Mouse (Mus musculus) kidney, postnatal 25 days (tissue): ENCODE results near the gene Focad.

Experiments
- DNase-seq, 2 experiments: peaks; one replicate each; pipeline ENCODE4 v3.0.0; 2021; ENCODE audit warnings: mixed read lengths in 2 of 2

The Focad gene

GRCm38 (mm10) chr4:88213895-88214294 is 119.5 kb downstream of the Focad start:
- DNase-seq = no peak

- no peak for DNase-seq
Observed at GRCm38 (mm10) chr4:88218286-88218685, 123.9 kb downstream of the Focad start.

DNA sequence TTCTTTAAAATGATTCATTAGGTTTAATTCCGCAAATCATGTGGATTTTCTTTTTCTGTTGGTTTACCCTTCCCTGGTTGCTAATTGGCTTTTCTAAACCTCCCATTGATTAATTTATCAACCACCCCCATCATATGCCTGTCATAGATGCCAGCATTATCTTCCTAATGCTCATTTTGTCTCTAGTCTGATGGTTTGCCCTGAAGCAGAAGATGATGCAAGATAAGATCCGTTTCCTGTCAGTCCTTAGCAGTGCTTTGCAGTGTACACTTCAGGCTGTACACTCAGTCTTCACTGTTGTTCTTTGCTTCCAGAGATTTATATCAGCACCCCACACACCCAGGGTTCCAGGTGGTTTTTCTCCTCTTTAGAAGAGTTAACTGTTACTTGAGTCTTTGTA is 124.4 kb downstream of the Focad start:
- DNase-seq = no peak

GRCm38 (mm10) chr4:88231375-88231774 is 136.9 kb downstream of the Focad start:
- no peak for DNase-seq

DNA sequence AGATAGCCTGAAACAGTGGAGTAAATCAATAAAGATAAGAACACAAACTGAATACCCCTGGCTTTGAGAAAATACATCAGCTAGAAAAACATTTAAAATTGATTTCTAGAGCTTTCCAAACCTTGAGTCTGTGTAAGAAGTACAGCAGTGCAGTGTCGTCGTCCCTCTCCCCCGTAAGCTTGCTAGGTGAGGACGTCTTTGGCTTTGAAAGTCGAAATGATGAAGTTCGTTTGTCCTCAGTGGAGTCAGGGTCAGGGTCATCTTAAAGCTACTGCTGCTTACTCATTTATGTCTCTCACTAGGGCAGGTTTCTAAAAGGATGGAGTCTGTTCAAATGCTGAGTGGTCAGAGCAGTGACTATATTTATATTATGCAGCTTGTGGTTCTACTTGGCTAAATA is 141.5 kb downstream of the Focad start:
- DNase-seq = no peak

- DNase-seq = no peak
Observed at GRCm38 (mm10) chr4:88236926-88237756, 142.7 kb downstream of the Focad start.

- no peak for DNase-seq
Observed at GRCm38 (mm10) chr4:88238351-88238750, 143.9 kb downstream of the Focad start.

GRCm38 (mm10) chr4:88243834-88244233 is 149.4 kb downstream of the Focad start:
- no peak for DNase-seq

DNA sequence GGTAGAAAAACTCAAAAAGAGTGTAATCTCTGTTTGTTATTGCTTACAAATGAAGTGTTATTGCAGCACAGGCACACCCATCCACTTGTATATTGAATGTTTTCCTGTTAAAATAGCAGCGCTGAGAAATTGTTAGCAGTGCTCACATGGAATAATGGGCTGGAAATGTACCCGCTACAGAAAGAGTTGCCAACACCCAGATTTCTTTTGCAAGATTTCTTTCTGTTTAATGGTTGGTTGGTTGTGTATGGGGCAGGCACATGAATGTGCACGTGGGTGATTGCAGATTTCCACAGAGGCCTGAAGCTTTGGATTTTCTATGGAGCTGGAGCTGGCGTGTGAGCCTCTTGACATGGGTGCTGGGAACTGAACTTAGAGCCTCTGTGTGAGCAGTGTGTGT is 151.1 kb downstream of the Focad start:
- DNase-seq = no peak

GRCm38 (mm10) chr4:88261349-88261748 is 166.9 kb downstream of the Focad start:
- no peak for DNase-seq

DNA sequence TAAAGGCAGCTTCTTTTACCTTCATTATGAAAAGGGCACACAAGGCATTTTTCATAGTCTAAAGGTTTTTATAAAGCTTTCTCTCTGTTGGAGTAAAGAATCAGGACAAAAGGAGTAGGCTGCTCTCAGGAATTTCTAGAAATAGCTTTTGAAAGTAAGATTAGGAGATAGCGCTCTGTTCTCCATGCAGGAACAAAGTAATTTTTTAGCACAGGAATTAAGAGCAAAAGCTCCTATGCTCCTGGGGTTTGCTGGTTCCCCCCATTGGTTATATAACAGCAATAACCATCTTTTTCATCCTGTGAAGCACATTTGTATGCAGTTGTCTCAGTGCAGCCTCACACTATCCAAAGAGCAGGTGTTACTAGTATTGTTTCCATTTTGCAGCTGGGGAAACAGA is 170.1 kb downstream of the Focad start:
- DNase-seq = no peak

GRCm38 (mm10) chr4:88270408-88271067 is 176.1 kb downstream of the Focad start:
- no peak for DNase-seq

GRCm38 (mm10) chr4:88275571-88276041 is 181.2 kb downstream of the Focad start:
- no peak for DNase-seq

GRCm38 (mm10) chr4:88276058-88276734 is 181.8 kb downstream of the Focad start:
- DNase-seq = no peak

DNA sequence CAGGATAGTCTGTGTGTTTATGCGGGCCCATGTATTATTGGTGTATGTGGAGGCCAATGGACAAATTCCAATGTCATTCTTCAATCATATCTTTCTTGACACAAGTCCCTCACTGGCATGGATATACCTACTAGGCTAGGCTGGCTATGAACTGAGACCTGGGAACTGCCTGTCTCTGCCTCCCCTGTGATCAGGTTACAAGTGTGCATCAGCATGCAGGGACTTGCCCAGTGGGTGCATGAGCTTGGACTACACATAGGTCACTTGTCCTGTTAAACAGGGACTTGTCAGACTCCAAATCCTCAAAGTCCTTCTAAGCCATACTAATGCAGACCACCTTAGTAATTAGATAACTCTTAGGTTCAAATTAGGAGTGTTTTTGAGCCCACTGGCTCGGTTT is 184.1 kb downstream of the Focad start:
- no peak for DNase-seq

- no peak for DNase-seq
Observed at GRCm38 (mm10) chr4:88280536-88280935, 186.1 kb downstream of the Focad start.

DNA sequence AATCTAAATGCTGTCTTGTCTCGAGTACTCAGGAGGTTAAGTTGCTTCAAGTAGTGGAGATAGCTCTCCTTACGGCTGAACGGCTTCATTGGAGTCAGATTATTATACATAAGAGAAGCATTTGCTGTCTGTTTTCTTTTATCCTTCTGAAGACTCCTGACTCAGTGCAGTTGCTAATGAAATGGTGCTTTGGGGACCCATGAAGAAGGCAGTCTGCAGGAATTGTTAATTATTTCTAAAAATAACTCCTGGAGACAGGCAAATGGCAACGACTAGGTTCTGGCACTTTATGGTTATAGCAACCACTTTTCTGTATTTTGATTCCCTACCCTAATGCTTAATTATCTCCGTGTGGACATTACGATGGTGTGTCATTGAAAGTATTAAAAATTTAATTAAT is 201.1 kb downstream of the Focad start:
- no peak for DNase-seq

DNA sequence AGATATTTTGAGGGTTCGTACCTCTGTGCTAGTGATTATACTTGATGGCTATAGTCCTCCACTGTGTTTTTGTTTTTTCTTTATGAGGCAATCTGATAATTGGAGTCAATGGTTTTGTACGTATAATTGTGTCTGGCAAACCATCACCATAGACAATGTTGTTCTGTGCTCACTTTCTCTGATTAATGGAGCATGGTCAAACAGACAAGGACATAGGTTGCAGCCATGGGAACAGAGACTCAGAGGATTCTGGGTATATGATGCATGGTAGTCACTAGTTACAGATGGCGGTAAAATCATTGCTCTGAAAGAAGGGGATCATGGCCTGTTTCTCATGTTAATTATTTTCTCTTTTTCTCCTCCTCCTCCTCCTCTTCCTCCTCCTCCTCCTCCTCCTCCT is 205.1 kb downstream of the Focad start:
- DNase-seq = no peak

DNA sequence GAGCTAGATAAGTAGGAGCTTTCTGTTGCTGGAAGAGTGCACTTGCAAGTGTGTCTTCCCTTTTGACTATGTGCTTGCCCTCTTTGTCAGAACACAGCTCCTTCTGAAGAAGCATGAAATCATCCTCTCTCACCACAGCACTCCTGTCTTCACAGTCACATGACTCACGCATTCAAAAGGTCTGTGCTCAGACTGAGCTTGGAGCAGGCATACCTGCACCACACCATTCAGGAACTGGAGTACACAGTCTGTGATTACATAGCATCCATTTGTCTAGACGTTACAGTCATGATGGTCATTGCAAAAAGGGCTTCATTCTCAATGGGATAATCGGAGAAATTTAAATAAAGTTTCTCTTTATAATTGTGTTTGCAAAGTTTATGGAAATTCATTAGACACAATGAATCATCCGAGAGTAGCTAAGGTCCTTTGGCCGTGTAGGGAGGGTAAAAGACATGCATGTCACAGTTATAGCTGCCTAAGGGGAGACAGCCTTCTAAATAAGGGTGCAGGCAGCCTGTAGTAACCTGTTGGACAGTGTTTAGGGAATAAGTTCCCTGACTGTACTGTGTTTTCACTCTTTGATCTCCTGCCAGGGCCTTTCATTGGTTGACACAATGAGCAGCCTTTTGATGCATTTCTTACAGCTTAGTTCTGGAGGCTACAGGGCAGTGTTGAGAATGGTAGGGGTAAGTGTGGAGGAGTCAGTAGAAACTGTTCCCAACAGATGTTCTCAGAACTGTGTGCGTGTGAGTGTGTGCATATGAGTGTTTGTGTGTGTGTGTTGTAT is 206.6 kb downstream of the Focad start:
- DNase-seq = no peak

GRCm38 (mm10) chr4:88302291-88302690 is 207.9 kb downstream of the Focad start:
- peak in 1 of 2 experiments; percentile 39 for DNase-seq

GRCm38 (mm10) chr4:88307691-88308090 is 213.3 kb downstream of the Focad start:
- no peak for DNase-seq

GRCm38 (mm10) chr4:88308342-88309116 is 214.1 kb downstream of the Focad start:
- DNase-seq = no peak
